Mouse (Mus musculus): ENCODE data around the gene Hils1. TPM values are rescaled to one million over a fixed set of nuclear protein-coding genes. Genes with fewer than 3 reads are reported as not detected.

Hils1 gene
- total and polyA plus RNA-seq, 3 experiments: not detected

DNA sequence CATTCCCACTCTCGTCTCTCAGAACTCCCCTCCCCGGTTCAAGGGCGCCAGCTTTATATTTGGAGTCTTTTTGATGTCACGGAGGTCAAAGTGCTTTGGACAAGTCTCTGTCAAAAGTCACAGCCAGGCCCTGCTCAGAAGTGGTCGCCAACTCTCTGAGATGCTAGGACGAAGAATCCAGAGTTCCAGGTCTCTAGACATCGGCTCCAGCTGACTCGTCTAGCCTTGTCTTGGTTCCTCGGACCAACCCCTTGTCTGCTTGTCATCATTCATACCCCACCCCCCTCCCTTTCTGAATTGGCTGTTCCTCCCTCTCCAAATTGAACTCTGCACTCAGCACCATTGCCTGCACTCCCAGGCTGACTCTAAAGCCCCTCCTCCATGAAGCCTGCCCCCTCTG lies 37.8 kb upstream of the Hils1 start:
- no peak for DNase-seq (ENCODE audit: low spot score)
- Histone ChIP-seq H3K27me3 (ENCODE audit: insufficient read depth, low read length) (peaks cover 32% of the 10 kb centered on the region), H3K4me3 (ENCODE audit: low read depth, low read length) (no peak overlapping the region), H3K4me1 (ENCODE audit: insufficient read depth, low read depth, low read length) (peaks cover 8% of the 10 kb centered on the region), H3K36me3 (replicated peaks) (no peaks in the 10 kb centered on the region), H3K9me3 (replicated peaks) (no peaks in the 10 kb centered on the region)
- no peak for TF ChIP-seq GATA1 (IDR thresholded peaks at IDR 0.05; ENCODE audit: borderline replicate concordance, low read length)
- TF ChIP-seq TAL1 (conservative IDR thresholded peaks at IDR 0.05; ENCODE audit: low read depth, low read length): no peak
- no peak for TF ChIP-seq CTCF (IDR thresholded peaks at IDR 0.05; ENCODE audit: low read depth, low read length)
- no peak for TF ChIP-seq POLR2AphosphoS5 (IDR thresholded peaks at IDR 0.05; ENCODE audit: insufficient replicate concordance, low read depth, low read length)
- no peak for TF ChIP-seq GATA2 (IDR thresholded peaks at IDR 0.05; ENCODE audit: borderline replicate concordance, low read depth, low read length)
- no peak for ATAC-seq (ENCODE audit: extremely low read depth, insufficient number of reproducible peaks, low FRiP score, poor library complexity, severe bottlenecking)

DNA sequence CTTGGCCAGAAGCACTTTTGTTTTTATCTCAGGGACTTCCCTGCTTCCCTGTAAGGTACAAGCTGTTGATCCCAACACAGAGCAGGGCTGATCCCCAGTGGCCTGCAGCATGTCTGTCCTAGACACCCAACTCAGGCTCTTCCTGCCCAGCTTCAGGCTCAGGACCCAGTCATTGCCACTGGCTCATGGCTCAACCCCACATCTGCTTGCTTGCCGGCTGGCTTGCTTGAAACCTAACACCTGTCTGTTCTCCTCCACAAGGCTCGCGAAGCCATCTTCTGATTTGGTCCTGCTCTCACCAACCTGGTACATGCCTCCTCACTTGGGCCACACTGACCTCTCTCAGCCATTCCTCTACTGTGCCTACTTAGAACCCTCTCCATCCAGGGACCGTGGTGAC lies 37.2 kb upstream of the Hils1 start:
- no peaks in the 10 kb centered on the region for H3K36me3 ChIP-seq (replicated peaks)
- no peaks in the 10 kb centered on the region for H3K9me3 ChIP-seq (replicated peaks)
- ATAC-seq (ENCODE audit: extremely low read depth, insufficient number of reproducible peaks, low FRiP score, poor library complexity, severe bottlenecking) (no peak), DNase-seq (ENCODE audit: low spot score) (no peak)
- TF ChIP-seq GATA1 (IDR thresholded peaks at IDR 0.05; ENCODE audit: borderline replicate concordance, low read length) (no peak), POLR2AphosphoS5 (IDR thresholded peaks at IDR 0.05; ENCODE audit: insufficient replicate concordance, low read depth, low read length) (no peak), TAL1 (conservative IDR thresholded peaks at IDR 0.05; ENCODE audit: low read depth, low read length) (no peak), CTCF (IDR thresholded peaks at IDR 0.05; ENCODE audit: low read depth, low read length) (no peak), GATA2 (IDR thresholded peaks at IDR 0.05; ENCODE audit: borderline replicate concordance, low read depth, low read length) (no peak)
- peaks cover 32% of the 10 kb centered on the region for H3K27me3 ChIP-seq (ENCODE audit: insufficient read depth, low read length)
- H3K4me3 ChIP-seq (ENCODE audit: low read depth, low read length): no peak overlapping the region
- H3K4me1 ChIP-seq (ENCODE audit: insufficient read depth, low read depth, low read length): peaks cover 8% of the 10 kb centered on the region

DNA sequence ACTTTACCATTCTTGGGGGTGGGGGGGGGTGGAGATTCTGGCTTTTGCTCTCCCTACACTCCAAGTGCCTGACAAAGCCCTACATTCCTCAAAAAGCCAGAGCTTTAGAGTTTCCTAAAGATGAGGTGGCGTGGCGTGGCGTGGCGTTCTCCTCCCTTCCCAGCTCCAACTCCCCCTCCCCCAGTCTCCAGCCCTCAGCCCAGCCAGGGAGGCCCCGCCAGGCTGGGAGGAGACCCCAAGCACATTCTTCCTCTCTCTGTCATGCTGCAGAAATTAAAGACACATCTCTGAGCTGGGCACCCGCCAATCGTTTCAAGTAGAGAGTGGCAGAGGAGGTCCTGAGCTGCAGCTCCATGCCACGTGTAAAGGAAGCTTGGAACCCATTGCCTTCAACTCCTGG lies 33.8 kb upstream of the Hils1 start:
- Histone ChIP-seq H3K36me3 (replicated peaks) (no peaks in the 10 kb centered on the region), H3K4me1 (ENCODE audit: insufficient read depth, low read depth, low read length) (peaks cover 22% of the 10 kb centered on the region), H3K27me3 (ENCODE audit: insufficient read depth, low read length) (peaks cover 40% of the 10 kb centered on the region), H3K9me3 (replicated peaks) (no peaks in the 10 kb centered on the region), H3K4me3 (ENCODE audit: low read depth, low read length) (no peak overlapping the region)
- ATAC-seq (ENCODE audit: extremely low read depth, insufficient number of reproducible peaks, low FRiP score, poor library complexity, severe bottlenecking) (no peak), DNase-seq (ENCODE audit: low spot score) (no peak)
- TF ChIP-seq GATA1 (IDR thresholded peaks at IDR 0.05; ENCODE audit: borderline replicate concordance, low read length): no peak
- no peak for TF ChIP-seq CTCF (IDR thresholded peaks at IDR 0.05; ENCODE audit: low read depth, low read length)
- TF ChIP-seq POLR2AphosphoS5 (IDR thresholded peaks at IDR 0.05; ENCODE audit: insufficient replicate concordance, low read depth, low read length): no peak
- no peak for TF ChIP-seq TAL1 (conservative IDR thresholded peaks at IDR 0.05; ENCODE audit: low read depth, low read length)
- TF ChIP-seq GATA2 (IDR thresholded peaks at IDR 0.05; ENCODE audit: borderline replicate concordance, low read depth, low read length): no peak

DNA sequence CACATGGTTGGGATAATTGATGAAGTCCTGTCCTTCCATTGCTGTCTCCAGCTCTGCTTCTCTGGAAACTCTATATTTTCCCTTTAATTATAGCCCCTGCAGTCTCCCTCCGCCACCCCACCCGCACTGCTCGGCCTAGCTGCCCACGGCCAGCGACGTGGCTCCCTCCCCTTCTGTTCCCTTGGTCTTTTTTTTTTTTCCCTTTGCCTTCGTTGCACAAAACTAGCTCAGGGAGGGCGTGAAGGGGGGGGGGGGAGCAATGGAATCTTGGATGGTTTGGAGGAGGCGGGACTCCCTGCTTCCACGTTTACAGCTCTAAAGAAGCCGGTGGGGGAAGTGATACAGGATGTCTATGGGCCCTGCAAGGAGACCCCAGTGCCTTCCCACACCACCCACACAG lies 32.9 kb upstream of the Hils1 start:
- H3K9me3 ChIP-seq (replicated peaks): no peaks in the 10 kb centered on the region
- no peak overlapping the region for H3K4me3 ChIP-seq (ENCODE audit: low read depth, low read length)
- H3K27me3 ChIP-seq (ENCODE audit: insufficient read depth, low read length): peaks cover 42% of the 10 kb centered on the region
- no peak for ATAC-seq (ENCODE audit: extremely low read depth, insufficient number of reproducible peaks, low FRiP score, poor library complexity, severe bottlenecking)
- DNase-seq (ENCODE audit: low spot score): no peak
- H3K36me3 ChIP-seq (replicated peaks): no peaks in the 10 kb centered on the region
- TF ChIP-seq GATA1 (IDR thresholded peaks at IDR 0.05; ENCODE audit: borderline replicate concordance, low read length) (no peak), GATA2 (IDR thresholded peaks at IDR 0.05; ENCODE audit: borderline replicate concordance, low read depth, low read length) (no peak), TAL1 (conservative IDR thresholded peaks at IDR 0.05; ENCODE audit: low read depth, low read length) (no peak), CTCF (IDR thresholded peaks at IDR 0.05; ENCODE audit: low read depth, low read length) (no peak), POLR2AphosphoS5 (IDR thresholded peaks at IDR 0.05; ENCODE audit: insufficient replicate concordance, low read depth, low read length) (no peak)
- H3K4me1 ChIP-seq (ENCODE audit: insufficient read depth, low read depth, low read length): peaks cover 16% of the 10 kb centered on the region

DNA sequence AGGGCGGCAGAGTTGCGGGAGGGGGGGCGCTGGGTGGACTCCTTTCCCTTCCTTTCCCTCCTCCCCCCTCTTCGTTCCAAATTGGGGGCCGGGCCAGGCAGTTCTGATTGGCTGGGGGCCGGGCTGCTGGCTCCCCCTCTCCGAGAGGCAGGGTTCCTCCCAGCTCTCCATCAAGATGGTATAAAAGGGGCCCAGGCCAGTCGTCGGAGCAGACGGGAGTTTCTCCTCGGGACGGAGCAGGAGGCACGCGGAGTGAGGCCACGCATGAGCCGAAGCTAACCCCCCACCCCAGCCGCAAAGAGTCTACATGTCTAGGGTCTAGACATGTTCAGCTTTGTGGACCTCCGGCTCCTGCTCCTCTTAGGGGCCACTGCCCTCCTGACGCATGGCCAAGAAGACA lies 31.3 kb upstream of the Hils1 start, which contains the start of gene Col1a1:
Col1a1 (plus strand) TSS at position 180 of the 400 bp plus-strand sequence.
- DNase-seq (ENCODE audit: low spot score) (no peak), ATAC-seq (ENCODE audit: extremely low read depth, insufficient number of reproducible peaks, low FRiP score, poor library complexity, severe bottlenecking) (no peak)
- TF ChIP-seq GATA2 (IDR thresholded peaks at IDR 0.05; ENCODE audit: borderline replicate concordance, low read depth, low read length) (no peak), TAL1 (conservative IDR thresholded peaks at IDR 0.05; ENCODE audit: low read depth, low read length) (no peak), POLR2AphosphoS5 (IDR thresholded peaks at IDR 0.05; ENCODE audit: insufficient replicate concordance, low read depth, low read length) (no peak), CTCF (IDR thresholded peaks at IDR 0.05; ENCODE audit: low read depth, low read length) (no peak), GATA1 (IDR thresholded peaks at IDR 0.05; ENCODE audit: borderline replicate concordance, low read length) (no peak)
- Histone ChIP-seq H3K27me3 (ENCODE audit: insufficient read depth, low read length) (peaks cover 44% of the 10 kb centered on the region), H3K4me1 (ENCODE audit: insufficient read depth, low read depth, low read length) (peaks cover 16% of the 10 kb centered on the region), H3K36me3 (replicated peaks) (no peaks in the 10 kb centered on the region), H3K4me3 (ENCODE audit: low read depth, low read length) (peak within 1 kb of the TSS; percentile 20; the same call in 1 of the 2 replicates), H3K9me3 (replicated peaks) (no peaks in the 10 kb centered on the region)

DNA sequence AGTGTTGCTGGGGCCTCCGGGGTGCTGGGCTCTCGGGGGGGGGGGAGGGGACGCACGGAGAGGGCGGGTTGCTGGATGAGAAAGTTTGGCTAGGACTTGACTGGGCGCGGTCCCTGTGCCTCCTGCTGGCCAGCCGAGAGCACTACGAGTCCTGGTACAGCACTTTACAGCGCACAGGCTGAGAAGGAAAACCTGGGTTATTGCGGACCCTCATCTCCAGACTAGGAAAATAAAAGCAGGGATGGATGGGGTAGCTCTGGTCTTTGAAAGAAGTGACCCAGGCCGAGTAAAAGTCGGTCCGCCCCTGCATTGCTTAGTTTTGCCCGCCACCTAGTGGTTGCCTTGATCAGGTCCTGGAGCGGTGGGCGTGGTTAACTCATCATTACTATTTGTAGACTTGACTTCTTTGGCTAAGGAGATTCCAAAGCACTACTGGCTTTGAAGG lies 30.5 kb upstream of the Hils1 start:
- ATAC-seq (ENCODE audit: extremely low read depth, insufficient number of reproducible peaks, low FRiP score, poor library complexity, severe bottlenecking) (peak; percentile 62), DNase-seq (ENCODE audit: low spot score) (peak; percentile 77)
- Histone ChIP-seq H3K36me3 (replicated peaks) (no peaks in the 10 kb centered on the region), H3K4me3 (ENCODE audit: low read depth, low read length) (peak overlapping the region; percentile 20; the same call in 1 of the 2 replicates), H3K4me1 (ENCODE audit: insufficient read depth, low read depth, low read length) (peaks cover 21% of the 10 kb centered on the region), H3K9me3 (replicated peaks) (no peaks in the 10 kb centered on the region), H3K27me3 (ENCODE audit: insufficient read depth, low read length) (peaks cover 49% of the 10 kb centered on the region)
- TF ChIP-seq GATA2 (IDR thresholded peaks at IDR 0.05; ENCODE audit: borderline replicate concordance, low read depth, low read length) (no peak), CTCF (IDR thresholded peaks at IDR 0.05; ENCODE audit: low read depth, low read length) (peak; percentile 66)
